Mouse (Mus musculus) cerebellum, adult 2 months (tissue): ENCODE results near the gene Gjc2. TPM values are rescaled to one million over a fixed set of nuclear protein-coding genes. Genes with fewer than 3 reads are reported as not detected.
A peak's percentile ranks its signal among the peaks of the same experiment; 100 is the strongest.
"Not testable (repeated sequence)": the region's sequence is repeated elsewhere in the genome, so short reads cannot be mapped to it uniquely, and the experiment has no call there.

ENCODE experiments used
- DNase-seq, 2 experiments: peaks; one replicate each; pipeline ENCODE4 v3.0.0; 2021
- H3K27ac ChIP-seq: fragments of 200-500 bp; 2 replicates; pipeline ENCODE4 v1.5.1; 2012; ENCODE audit warnings: low read length, control low read depth, inconsistent platforms; ENCODE audit not compliant: insufficient read depth
- H3K27me3 ChIP-seq: fragments of 200-500 bp; 2 replicates; pipeline ENCODE4 v1.6.1; 2012; ENCODE audit warnings: inconsistent platforms, mild to moderate bottlenecking, low read length, moderate library complexity; ENCODE audit not compliant: control insufficient read depth, insufficient read depth
- H3K4me1 ChIP-seq: fragments of 200-500 bp; 2 replicates; pipeline ENCODE4 v1.6.1; 2011; ENCODE audit warnings: low read length; ENCODE audit not compliant: control insufficient read depth, insufficient read depth
- H3K4me3 ChIP-seq: fragments of 200-500 bp; replicated peaks from 2 replicates; pipeline ENCODE3; 2011; ENCODE audit warnings: mild to moderate bottlenecking, low read depth, low read length, control low read depth; ENCODE audit not compliant: insufficient read depth
- CTCF ChIP-seq: fragments of 200-500 bp; IDR thresholded peaks from 2 replicates; pipeline ENCODE4 v1.5.1; 2011; ENCODE audit warnings: low read depth, mild to moderate bottlenecking, control low read depth, low read length, moderate library complexity, borderline replicate concordance; ENCODE audit not compliant: insufficient read depth
- POLR2A ChIP-seq: fragments of 200-500 bp; IDR thresholded peaks from 2 replicates; pipeline ENCODE4 v1.6.1; 2011; ENCODE audit warnings: low read length, control low read depth, borderline replicate concordance; ENCODE audit not compliant: insufficient read depth
- WGBS: fragments of 180-500 bp; shearing (Covaris S2); methylation state at CpG from one replicate; pipeline ENCODE4 v1.1.7; 2018; 5-methylcytosine and 5-hydroxymethylcytosine counted together
- polyA plus RNA-seq: library from polyadenylated mRNA; depleted of rRNA; stranded (reverse); fragments of >200 nt; gene quantifications from 2 replicates; pipeline ENCODE4 v1.2.3, GENCODE M21; 2012

Gjc2 gene
- polyA plus RNA-seq, 1 experiment, result 57.1 TPM

DNA sequence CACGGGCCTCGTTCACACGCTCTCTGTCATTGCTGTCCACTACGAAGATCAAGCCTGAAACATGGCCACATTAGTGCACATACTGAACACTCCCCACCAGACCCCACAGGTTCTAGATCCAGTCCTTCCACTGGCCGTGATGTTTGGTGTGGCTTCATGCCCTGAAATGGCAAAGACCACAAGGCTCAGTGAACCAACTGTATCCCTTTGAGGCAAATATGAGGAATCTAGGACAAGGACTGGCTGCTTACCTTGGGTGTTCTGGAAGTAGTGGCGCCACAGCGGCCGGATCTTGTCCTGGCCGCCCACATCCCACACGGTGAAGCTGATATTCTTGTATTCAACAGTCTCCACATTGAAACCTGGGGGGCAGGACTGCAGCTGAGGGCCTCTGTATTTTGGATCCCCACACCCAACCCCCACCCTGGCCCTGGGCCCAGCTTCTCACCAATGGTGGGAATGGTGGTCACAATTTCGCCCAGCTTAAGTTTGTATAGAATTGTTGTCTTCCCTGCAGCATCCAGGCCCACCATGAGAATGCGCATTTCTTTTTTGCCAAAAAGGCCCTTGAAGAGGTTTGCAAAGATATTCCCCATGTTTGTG is 30.0 kb upstream of the Gjc2 start:
- no peak for TF ChIP-seq POLR2A
- TF ChIP-seq CTCF, result no peak
- WGBS, result 74% methylated on average over 12 of the region's 12 CpGs
- Histone ChIP-seq H3K27me3 (no peaks in the 10 kb centered on the region), H3K4me3 (no peak overlapping the region), H3K4me1 (peaks cover 5% of the 10 kb centered on the region; the same call in 1 of the 2 replicates), H3K27ac (no peak overlapping the region)
- DNase-seq, result no peak

DNA sequence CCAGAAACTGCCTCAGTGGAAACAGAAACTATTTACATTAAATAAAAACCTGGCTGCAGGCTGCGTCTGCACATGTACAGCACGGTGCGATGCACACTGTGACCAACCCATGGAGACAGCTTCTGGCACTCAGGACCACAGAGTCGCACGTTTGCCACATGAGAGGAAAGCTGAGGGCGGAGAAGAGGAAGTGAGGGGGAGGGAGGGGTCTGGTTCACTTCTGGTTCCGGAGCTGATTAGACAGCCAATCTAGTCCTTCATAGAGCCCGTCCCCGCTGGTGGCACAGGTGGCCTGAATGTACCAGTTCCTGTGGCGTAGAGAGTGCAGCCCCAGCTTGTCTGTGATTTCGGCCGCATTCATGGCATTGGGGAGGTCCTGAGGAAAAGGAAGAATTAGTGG is 29.3 kb upstream of the Gjc2 start:
- DNase-seq, H3K27ac ChIP-seq, H3K4me3 ChIP-seq, H3K4me1 ChIP-seq, H3K27me3 ChIP-seq: not testable (repeated sequence)
- 59% methylated on average over 12 of the region's 12 CpGs for WGBS

DNA sequence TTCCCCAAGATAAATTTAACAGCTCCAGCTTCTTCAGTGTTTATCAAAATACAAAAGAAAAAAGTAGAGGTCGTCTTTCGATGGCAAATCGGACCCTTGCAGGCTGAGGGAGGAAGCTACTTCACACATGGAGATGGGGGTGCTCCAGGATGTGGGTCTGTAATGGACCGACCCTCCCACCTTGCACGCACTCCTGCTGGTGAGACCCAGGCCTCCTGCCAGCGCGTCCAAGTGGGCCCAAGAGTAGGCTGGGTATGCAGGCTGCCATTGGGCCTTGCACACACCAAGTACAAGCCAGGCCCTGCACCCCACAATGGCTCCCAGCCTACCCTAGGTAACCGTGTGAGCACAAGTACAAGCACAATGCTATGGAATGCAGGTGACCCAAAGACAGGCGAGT is 28.5 kb upstream of the Gjc2 start:
- H3K27me3 ChIP-seq, H3K4me1 ChIP-seq, H3K27ac ChIP-seq, DNase-seq, H3K4me3 ChIP-seq: not testable (repeated sequence)
- 81% methylated on average over 9 of the region's 9 CpGs for WGBS

GRCm38 (mm10) chr11:59210020-59210419 is 27.0 kb upstream of the Gjc2 start:
- 49% methylated on average over 4 of the region's 4 CpGs for WGBS
- no peak overlapping the region for H3K4me3 ChIP-seq
- no peak for TF ChIP-seq POLR2A
- no peak for TF ChIP-seq CTCF

GRCm38 (mm10) chr11:59209580-59209979 is 26.6 kb upstream of the Gjc2 start:
- 19% methylated on average over 5 of the region's 5 CpGs for WGBS
- no peak for TF ChIP-seq POLR2A
- no peak for TF ChIP-seq CTCF
- Histone ChIP-seq H3K4me1 (peaks cover 5% of the 10 kb centered on the region; the same call in 1 of the 2 replicates), H3K4me3 (no peak overlapping the region), H3K27ac (no peak overlapping the region), H3K27me3 (no peaks in the 10 kb centered on the region)
- no peak for DNase-seq

More at GRCm38 (mm10) chr11:59210020-59210419, 27.0 kb upstream of the Gjc2 start:
- H3K4me1 ChIP-seq, result peaks cover 5% of the 10 kb centered on the region; the same call in 1 of the 2 replicates
- no peak for DNase-seq
- no peak overlapping the region for H3K27ac ChIP-seq
- no peaks in the 10 kb centered on the region for H3K27me3 ChIP-seq

DNA sequence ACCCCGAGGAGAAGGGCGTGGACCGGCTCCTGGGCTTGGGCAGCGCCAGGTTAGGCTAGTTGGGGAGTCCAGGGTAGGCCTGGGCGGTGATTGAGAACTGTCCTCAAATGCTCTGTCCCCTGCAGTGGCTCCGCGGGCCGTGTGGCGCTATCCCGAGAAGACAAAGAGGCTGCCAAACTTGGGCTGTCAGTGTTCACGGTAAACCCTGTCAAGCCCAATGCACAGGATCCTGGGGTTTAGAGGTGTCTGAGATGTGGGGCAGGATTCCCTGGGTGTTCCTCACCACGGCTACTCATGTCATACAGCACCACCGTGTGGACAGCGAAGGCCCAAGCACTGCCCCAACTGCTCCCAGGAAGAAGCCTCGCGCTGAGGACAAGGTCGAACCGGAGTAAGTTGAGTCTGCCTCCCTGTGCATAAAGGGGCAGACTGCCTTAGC is 26.0 kb upstream of the Gjc2 start:
- Histone ChIP-seq H3K4me1 (peaks cover 5% of the 10 kb centered on the region; the same call in 1 of the 2 replicates), H3K27me3 (no peaks in the 10 kb centered on the region), H3K4me3 (peak overlapping the region; percentile 75), H3K27ac (no peak overlapping the region)
- DNase-seq, result peak; percentile 67 to 68
- WGBS, result 6% methylated on average over 18 of the region's 18 CpGs
- no peak for TF ChIP-seq POLR2A
- peak; percentile 70; the same call in 1 of the 2 replicates for TF ChIP-seq CTCF

- peak; percentile 95 to 96 for DNase-seq
- Histone ChIP-seq H3K27ac (peak within 1 kb of the TSS; percentile 86), H3K4me1 (peaks cover 5% of the 10 kb centered on the region; the same call in 1 of the 2 replicates), H3K4me3 (peak within 1 kb of the TSS; percentile 75), H3K27me3 (no peaks in the 10 kb centered on the region)
- under 1% methylated on average over 67 of the region's 67 CpGs for WGBS
- TF ChIP-seq CTCF, result no peak
- peak; percentile 98 for TF ChIP-seq POLR2A
Measured at GRCm38 (mm10) chr11:59208153-59208831, 25.3 kb upstream of the Gjc2 start, which contains the start of gene 2310033P09Rik. TSS of gene 2310033P09Rik (plus strand) at chr11:59208321.
